ENCODE assay signal across 19 mouse cellular contexts in genomic region chr5:86086751-86087150, GRCm38 (mm10). TPM values are rescaled to one million over a fixed set of nuclear protein-coding genes. Genes with fewer than 3 reads are reported as not detected.
DNase-seq lines count a peak whose midpoint lies in the region; ATAC-seq and TF ChIP-seq lines count a peak whose summit lies in the region.
"Had no signal": no experiment of that assay in that cellular context is flagged by ENCODE, and none has a peak within 500 bp of the region (broad histone marks: within the 10 kb centered on the region; RNA-seq: fewer than 3 reads in every experiment).

No protein-coding gene starts in this region.

- TF ChIP-seq CTCF in thymus, adult 2 months (IDR thresholded peaks at IDR 0.05; ENCODE audit: borderline replicate concordance, control insufficient read depth, extremely low read depth, insufficient read depth, low read length, poor library complexity) = no peak

- DNase-seq in thymus, adult 2 months = peak; percentile 38
- no peak for DNase-seq in thymus, postnatal 4 days
- peak; percentile 24 for DNase-seq in thymus, postnatal 36 days
- DNase-seq in embryonic facial prominence, embryonic 10.5 days (ENCODE audit: low spot score) = no peak
- DNase-seq in forebrain, embryonic 11.5 days (ENCODE audit: low spot score) = no peak
- DNase-seq in layer of hippocampus, postnatal 36 days = no peak
- DNase-seq: adrenal gland, postnatal 25 days; cerebellum, adult 11 months; heart, postnatal 4 days; kidney, postnatal 4 days; right cerebral cortex, postnatal 14 days had no signal

- no peak for TF ChIP-seq POLR2A in thymus, adult 2 months (IDR thresholded peaks at IDR 0.05; ENCODE audit: control insufficient read depth, extremely low read depth, insufficient read depth, low read length, poor library complexity)

- no peak overlapping the region for H3K9ac ChIP-seq in forebrain, embryonic 11.5 days (ENCODE audit: low read length)
- H3K9ac ChIP-seq: limb, embryonic 12.5 days; liver, embryonic 15.5 days had no signal

- H3K36me3 ChIP-seq in thymus, adult 2 months (ENCODE audit: control insufficient read depth, insufficient read depth, low read length) = peaks cover 29% of the 10 kb centered on the region
- no peaks in the 10 kb centered on the region for H3K36me3 ChIP-seq in embryonic facial prominence, embryonic 10.5 days (replicated peaks)
- H3K36me3 ChIP-seq in forebrain, embryonic 11.5 days (ENCODE audit: control insufficient read depth, insufficient read depth, low read length) = no peaks in the 10 kb centered on the region
- H3K36me3 ChIP-seq: limb, embryonic 12.5 days; liver, embryonic 15.5 days had no signal

- H3K4me2 ChIP-seq in forebrain, embryonic 11.5 days (ENCODE audit: low read depth, low read length, severe bottlenecking) = no peak overlapping the region
- H3K4me2 ChIP-seq: heart, embryonic 11.5 days; limb, embryonic 12.5 days; liver, embryonic 15.5 days had no signal

- 32% methylated on average over 6 of the region's 6 CpGs for WGBS in thymus, adult 2 months
- WGBS in embryonic facial prominence, embryonic 10.5 days = 82% methylated on average over 6 of the region's 6 CpGs
- 84% methylated on average over 6 of the region's 6 CpGs for WGBS in forebrain, embryonic 11.5 days

- H3K4me3 ChIP-seq in thymus, adult 2 months (ENCODE audit: control insufficient read depth, insufficient read depth, low read length) = no peak overlapping the region
- no peak overlapping the region for H3K4me3 ChIP-seq in embryonic facial prominence, embryonic 10.5 days
- H3K4me3 ChIP-seq in forebrain, embryonic 11.5 days (ENCODE audit: low read depth, low read length) = no peak overlapping the region
- H3K4me3 ChIP-seq: limb, embryonic 12.5 days; liver, embryonic 15.5 days had no signal

- no peaks in the 10 kb centered on the region for H3K9me3 ChIP-seq in embryonic facial prominence, embryonic 10.5 days
- no peaks in the 10 kb centered on the region for H3K9me3 ChIP-seq in forebrain, embryonic 11.5 days (ENCODE audit: control insufficient read depth, low read length)
- H3K9me3 ChIP-seq: limb, embryonic 12.5 days; liver, embryonic 15.5 days had no signal

- ATAC-seq in common myeloid progenitor, adult 5-6 weeks (replicated peaks; ENCODE audit: low read depth, poor library complexity, severe bottlenecking) = peak; percentile 94
- peak; percentile 82 for ATAC-seq in monocyte, adult 5-6 weeks (replicated peaks; ENCODE audit: insufficient number of reproducible peaks, low FRiP score, low TSS enrichment, poor library complexity, severe bottlenecking)
- no peak for ATAC-seq in forebrain, embryonic 11.5 days (replicated peaks; ENCODE audit: low FRiP score)
- ATAC-seq: forebrain, embryonic 16.5 days; intestine, embryonic 16.5 days had no signal

- no peak overlapping the region for H3K27ac ChIP-seq in thymus, adult 2 months (ENCODE audit: control insufficient read depth, insufficient read depth, low read length)
- H3K27ac ChIP-seq in embryonic facial prominence, embryonic 10.5 days (replicated peaks) = no peak overlapping the region
- H3K27ac ChIP-seq in forebrain, embryonic 11.5 days (ENCODE audit: low read depth, low read length) = no peak overlapping the region
- H3K27ac ChIP-seq: limb, embryonic 12.5 days; liver, embryonic 15.5 days had no signal

- no peaks in the 10 kb centered on the region for H3K4me1 ChIP-seq in thymus, adult 2 months (replicated peaks; ENCODE audit: control insufficient read depth, insufficient read depth, low read length)
- no peaks in the 10 kb centered on the region for H3K4me1 ChIP-seq in embryonic facial prominence, embryonic 10.5 days
- no peaks in the 10 kb centered on the region for H3K4me1 ChIP-seq in forebrain, embryonic 11.5 days (replicated peaks; ENCODE audit: control insufficient read depth, insufficient read depth, low read length)
- H3K4me1 ChIP-seq: limb, embryonic 12.5 days; liver, embryonic 15.5 days had no signal

- H3K27me3 ChIP-seq in thymus, adult 2 months (ENCODE audit: control insufficient read depth, insufficient read depth, low read length) = no peaks in the 10 kb centered on the region
- H3K27me3 ChIP-seq in embryonic facial prominence, embryonic 10.5 days (replicated peaks; ENCODE audit: low read depth, poor library complexity, severe bottlenecking) = no peaks in the 10 kb centered on the region
- H3K27me3 ChIP-seq in forebrain, embryonic 11.5 days (ENCODE audit: control insufficient read depth, insufficient read depth, low read length) = no peaks in the 10 kb centered on the region
- H3K27me3 ChIP-seq: limb, embryonic 12.5 days; liver, embryonic 15.5 days had no signal

RNA-seq across cellular contexts. Expression of gene Stap1, which starts 15.2 kb away (rescaled TPM):
- 14.0 and 15.5 TPM in 2 replicates for polyA plus RNA-seq in thymus, adult 2 months (2012; rRNA removed)
- total RNA-seq in common myeloid progenitor, adult 5-6 weeks (2017) = 39.3 and 57.7 TPM in 2 replicates
- 288 to 327 TPM (median 322 TPM) in 3 replicates for total RNA-seq in monocyte, adult 5-6 weeks (2017)
- 0.09 TPM in 1 of 2 replicates, not detected in the other for polyA plus RNA-seq in embryonic facial prominence, embryonic 10.5 days (2016; fragmentation: Nextera tagmentation; extraction: Ambion mirVana)
- 0.20 TPM in 2 replicates for polyA plus RNA-seq in forebrain, embryonic 11.5 days (2014; fragmentation: Nextera tagmentation; extraction: Ambion mirVana)
- not detected for total RNA-seq in layer of hippocampus, postnatal 36 days (2021)
- total RNA-seq: gastrocnemius, adult 8-10 months had no signal

RNA-seq across cellular contexts. Expression of gene Cenpc1, which starts 21.4 kb away (rescaled TPM):
- 8.9 and 12.2 TPM in 2 replicates for polyA plus RNA-seq in thymus, adult 2 months (2012; rRNA removed)
- 61.6 and 63.2 TPM in 2 replicates for total RNA-seq in common myeloid progenitor, adult 5-6 weeks (2017)
- total RNA-seq in monocyte, adult 5-6 weeks (2017) = 17.4 to 34.1 TPM (median 19.4 TPM) in 3 replicates
- 37.3 and 38.8 TPM in 2 replicates for polyA plus RNA-seq in embryonic facial prominence, embryonic 10.5 days (2016; fragmentation: Nextera tagmentation; extraction: Ambion mirVana)
- 45.5 and 48.7 TPM in 2 replicates for polyA plus RNA-seq in forebrain, embryonic 11.5 days (2014; fragmentation: Nextera tagmentation; extraction: Ambion mirVana)
- total RNA-seq in layer of hippocampus, postnatal 36 days (2021) = 10 to 100 TPM; 22.7 to 24.2 TPM

Comparison
In these comparisons a context has a peak if more than half of its experiments do, and no peak if none do; other contexts are left out.
1. DNase-seq: peak in thymus, adult 2 months (single experiment) and thymus, postnatal 36 days (2 of 2); none in thymus, postnatal 4 days (single experiment), embryonic facial prominence, embryonic 10.5 days (single experiment), forebrain, embryonic 11.5 days (single experiment) and layer of hippocampus, postnatal 36 days (0 of 2).
2. RNA of gene Stap1, which starts 15.2 kb away (total RNA-seq): 288 to 327 TPM in monocyte, adult 5-6 weeks and 39.3 to 57.7 TPM in common myeloid progenitor, adult 5-6 weeks; not detected in layer of hippocampus, postnatal 36 days; every median in the first group is over 10 times any median in the second.